Mouse (Mus musculus) C2C12 (cell line): ENCODE measurements around the gene Hnrnpa1. TPM values are rescaled to one million over a fixed set of nuclear protein-coding genes. Genes with fewer than 3 reads are reported as not detected.
A peak's percentile ranks its signal among the peaks of the same experiment; 100 is the strongest.

Source experiments
- H3K27me3 ChIP-seq: one replicate; pipeline ENCODE4 v1.6.1; 2011; ENCODE audit not compliant: control insufficient read depth, insufficient read depth, insufficient read length
- H3K36me3 ChIP-seq: one replicate; pipeline ENCODE4 v1.6.1; 2011; ENCODE audit not compliant: control insufficient read depth, insufficient read depth
- H3K4me3 ChIP-seq: one replicate; pipeline ENCODE4 v1.5.1; 2011; ENCODE audit warnings: mild to moderate bottlenecking, control low read depth; ENCODE audit not compliant: poor library complexity, insufficient read depth, severe bottlenecking
- H3K79me2 ChIP-seq: one replicate; pipeline ENCODE4 v1.6.1; 2011; ENCODE audit not compliant: control insufficient read depth, insufficient read depth
- H3K79me3 ChIP-seq: one replicate; pipeline ENCODE4 v1.6.1; 2011; ENCODE audit warnings: low read depth, control low read depth
- H3ac ChIP-seq: one replicate; pipeline ENCODE3; 2011; ENCODE audit warnings: low read depth; ENCODE audit not compliant: control insufficient read depth, insufficient read length
- CEBPB ChIP-seq: IDR thresholded peaks from one replicate; pipeline ENCODE4 v1.6.1; 2011; ENCODE audit warnings: low read depth, mild to moderate bottlenecking, control low read depth, moderate library complexity
- CTCF ChIP-seq: IDR thresholded peaks from one replicate; pipeline ENCODE4 v1.5.1; 2011; ENCODE audit not compliant: control insufficient read depth, insufficient read depth, insufficient read length
- FOSL1 ChIP-seq: IDR thresholded peaks from one replicate; pipeline ENCODE4 v1.8.0; 2011; ENCODE audit warnings: mild to moderate bottlenecking, low read length; ENCODE audit not compliant: poor library complexity, insufficient read depth, severe bottlenecking
- MAX ChIP-seq: IDR thresholded peaks from one replicate; pipeline ENCODE4 v1.6.1; 2011; ENCODE audit warnings: mild to moderate bottlenecking, control low read depth
- MYOD1 ChIP-seq: IDR thresholded peaks from one replicate; pipeline ENCODE4 v1.6.1; 2011; ENCODE audit warnings: low read depth; ENCODE audit not compliant: control insufficient read depth, insufficient read length
- MYOG ChIP-seq: IDR thresholded peaks from one replicate; pipeline ENCODE4 v1.6.1; 2011; ENCODE audit not compliant: control insufficient read depth, insufficient read length; ENCODE audit errors: extremely low read depth
- USF1 ChIP-seq: IDR thresholded peaks from one replicate; pipeline ENCODE4 v1.6.1; 2011; ENCODE audit warnings: low read depth, mild to moderate bottlenecking, control low read depth, moderate library complexity
- long read RNA-seq, 2 experiments: library from polyadenylated mRNA; unstranded; transcript quantifications; one replicate each; pipeline ENCODE4 v2.0.0; 2019 to 2020
- polyA plus RNA-seq: library from polyadenylated mRNA; unstranded; fragments of >200 nt; fragmentation: generic; extraction: Trizol; gene quantifications from one replicate; pipeline ENCODE4 v1.2.1, GENCODE M21; 2012; ENCODE audit warnings: missing spikeins

The Hnrnpa1 gene
- polyA plus RNA-seq: 625 TPM
- long read RNA-seq, experiment 1, transcript Hnrnpa1-203 (11 exons, 1,283 nt): minor isoform, 35 of 744 reads
- long read RNA-seq, experiment 1, transcript Hnrnpa1-202 (10 exons, 1,737 nt): major isoform, 488 of 744 reads
- long read RNA-seq, experiment 1, transcript Hnrnpa1-201 (11 exons, 1,918 nt): minor isoform, 66 of 744 reads
- long read RNA-seq, experiment 1, partial matches to known transcripts: 84 of 744 reads
- long read RNA-seq, experiment 1, other reads (novel, unspliced or antisense): 69 of 744 reads
- long read RNA-seq, experiment 2, transcript Hnrnpa1-202 (10 exons, 1,737 nt): major isoform, 4,489 of 5,588 reads
- long read RNA-seq, experiment 2, transcript Hnrnpa1-203 (11 exons, 1,283 nt): minor isoform, 146 of 5,588 reads
- long read RNA-seq, experiment 2, transcript Hnrnpa1-205 (9 exons, 1,541 nt): minor isoform, 17 of 5,588 reads
- long read RNA-seq, experiment 2, transcript Hnrnpa1-201 (11 exons, 1,918 nt): minor isoform, 635 of 5,588 reads
- long read RNA-seq, experiment 2, partial matches to known transcripts: 64 of 5,588 reads
- long read RNA-seq, experiment 2, other reads (novel, unspliced or antisense): 237 of 5,588 reads

GRCm38 (mm10) chr15:103240160-103241028 lies at the start of gene Hnrnpa1:
Gene Hnrnpa1 (plus strand): TSS chr15:103240432.
- Histone ChIP-seq H3K36me3 (peaks cover 65% of the 10 kb centered on the region), H3K79me2 (peaks cover 87% of the 10 kb centered on the region), H3K27me3 (no peaks in the 10 kb centered on the region), H3K4me3 (peak within 1 kb of the TSS; percentile 74), H3ac (peak within 1 kb of the TSS; percentile 95), H3K79me3 (peaks cover 82% of the 10 kb centered on the region)
- TF ChIP-seq MYOD1 (no peak), FOSL1 (peak; percentile 13), MAX (peak; percentile 99), MYOG (no peak), USF1 (peak; percentile 85), CTCF (no peak), CEBPB (no peak)

DNA sequence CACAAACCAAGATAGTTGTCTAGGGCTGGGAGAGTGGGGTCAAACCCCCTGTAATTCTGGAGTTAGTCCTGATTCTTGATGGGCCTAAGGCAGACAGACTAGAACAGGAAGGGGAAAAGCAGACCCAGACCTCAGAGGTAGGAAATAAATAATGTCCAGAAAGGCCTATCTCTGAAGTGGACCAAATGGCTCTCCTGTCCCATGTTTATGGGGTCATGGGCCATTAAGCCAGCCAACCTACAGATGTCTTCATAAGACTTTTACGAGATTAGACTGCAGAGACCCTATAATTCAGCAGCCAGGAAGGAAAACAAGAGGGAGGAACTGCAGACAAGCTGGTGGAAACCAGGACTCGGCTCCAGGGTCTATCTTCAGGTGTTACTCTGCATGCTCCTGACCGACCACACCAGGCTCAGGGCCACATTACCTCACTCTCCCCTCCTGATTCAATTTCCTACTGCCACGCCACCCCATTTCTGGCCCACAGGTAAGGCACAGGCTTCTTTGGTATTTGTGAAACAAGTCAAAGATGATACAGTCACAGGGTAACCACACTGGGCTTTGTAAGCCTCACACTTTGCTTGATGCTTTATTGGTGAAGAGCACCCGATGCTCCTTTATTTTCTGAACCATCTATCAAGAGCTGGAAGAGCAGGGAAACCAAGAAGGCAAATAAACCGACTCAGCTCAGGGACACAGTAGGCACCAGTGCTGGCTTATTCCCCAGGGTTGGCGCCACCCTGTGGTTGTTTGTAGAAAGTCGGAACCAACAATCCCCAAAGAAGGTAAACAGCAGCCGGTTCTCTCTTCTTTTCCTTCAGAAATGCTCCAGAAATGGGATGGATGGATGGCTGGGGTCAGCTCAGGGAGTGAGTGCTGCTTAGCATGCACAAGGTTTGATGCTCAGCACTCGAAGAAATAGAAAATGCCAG lies 49.4 kb upstream of the Hnrnpa1 start:
- no peak for TF ChIP-seq MYOG
- peak; percentile 71 for TF ChIP-seq CTCF
- Histone ChIP-seq H3K4me3 (no peak overlapping the region), H3ac (no peak overlapping the region), H3K79me2 (peaks cover 4% of the 10 kb centered on the region), H3K27me3 (no peaks in the 10 kb centered on the region), H3K79me3 (no peaks in the 10 kb centered on the region), H3K36me3 (peaks cover 60% of the 10 kb centered on the region)

DNA sequence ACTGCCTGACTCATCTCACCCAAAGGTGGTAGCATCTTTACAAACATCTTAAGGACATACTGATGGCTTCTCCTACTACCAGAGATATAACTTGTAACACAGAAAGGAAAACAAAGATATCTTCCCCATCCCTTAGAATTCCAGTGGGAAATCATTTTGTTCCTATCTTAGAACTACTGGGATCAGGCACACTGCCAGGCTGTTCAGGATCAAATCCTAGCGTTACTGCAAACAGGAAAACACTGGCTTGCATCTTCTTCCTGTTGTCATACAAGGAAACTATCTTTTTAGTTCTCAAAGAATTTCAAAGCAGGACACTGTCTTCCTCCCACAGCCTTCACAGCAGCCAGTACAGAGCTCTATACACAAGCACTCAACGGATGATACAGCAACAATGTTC lies 46.6 kb upstream of the Hnrnpa1 start:
- peaks cover 88% of the 10 kb centered on the region for H3K36me3 ChIP-seq
- peaks cover 12% of the 10 kb centered on the region for H3K79me2 ChIP-seq
- H3K79me3 ChIP-seq: peaks cover 3% of the 10 kb centered on the region
- H3K4me3 ChIP-seq: no peak overlapping the region
- no peak for TF ChIP-seq CTCF
- no peak for TF ChIP-seq MAX
- TF ChIP-seq FOSL1: no peak
- TF ChIP-seq MYOG: no peak
- TF ChIP-seq MYOD1: no peak
- TF ChIP-seq CEBPB: no peak
- TF ChIP-seq USF1: no peak
- no peak overlapping the region for H3ac ChIP-seq
- no peaks in the 10 kb centered on the region for H3K27me3 ChIP-seq

DNA sequence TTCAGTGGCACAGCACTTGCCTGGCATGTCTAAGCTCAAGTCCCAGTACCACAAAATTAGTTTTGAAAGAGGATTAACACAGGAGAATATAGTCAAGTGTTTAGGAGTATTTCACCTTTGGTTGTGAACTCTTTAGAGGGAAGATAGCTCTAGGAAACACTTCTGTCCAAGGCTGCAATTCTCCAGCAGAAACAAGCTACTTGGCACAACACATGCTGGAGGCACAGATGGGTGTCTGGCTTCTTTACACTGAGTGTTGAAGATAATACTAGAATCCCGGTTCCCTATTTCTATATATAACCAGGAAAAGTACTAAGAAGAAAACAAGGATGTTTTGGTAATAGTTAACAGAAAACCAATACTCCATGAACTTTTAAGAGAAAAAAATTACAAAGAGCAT lies 43.4 kb upstream of the Hnrnpa1 start:
- H3K79me2 ChIP-seq: peaks cover 19% of the 10 kb centered on the region
- no peak overlapping the region for H3K4me3 ChIP-seq
- H3K36me3 ChIP-seq: peaks cover 99% of the 10 kb centered on the region
- H3K27me3 ChIP-seq: no peaks in the 10 kb centered on the region
- no peak overlapping the region for H3ac ChIP-seq
- TF ChIP-seq MYOD1 (no peak), USF1 (no peak), CTCF (no peak), MAX (no peak), FOSL1 (no peak), MYOG (no peak), CEBPB (no peak)
- H3K79me3 ChIP-seq: peaks cover 9% of the 10 kb centered on the region

- no peaks in the 10 kb centered on the region for H3K27me3 ChIP-seq
- H3K79me2 ChIP-seq: peaks cover 28% of the 10 kb centered on the region
- H3K79me3 ChIP-seq: peaks cover 19% of the 10 kb centered on the region
- TF ChIP-seq MYOD1 (no peak), FOSL1 (no peak), CTCF (no peak), USF1 (no peak), CEBPB (no peak), MYOG (no peak), MAX (no peak)
- H3K36me3 ChIP-seq: peaks cover 99% of the 10 kb centered on the region
- no peak overlapping the region for H3K4me3 ChIP-seq
- H3ac ChIP-seq: no peak overlapping the region
These were observed 42.4 kb upstream of the Hnrnpa1 start for GRCm38 (mm10) chr15:103197785-103198184.
